Mouse (Mus musculus) liver, adult 2 months (tissue): Measurements from ENCODE around the gene Trpv4.

Experiments
- CTCF ChIP-seq: fragments of 200-500 bp; IDR thresholded peaks from 2 replicates; pipeline ENCODE4 v1.5.1; 2011; ENCODE audit warnings: low read depth, low read length, control low read depth
- POLR2A ChIP-seq: fragments of 200-500 bp; IDR thresholded peaks from 2 replicates; pipeline ENCODE4 v1.6.1; 2011; ENCODE audit warnings: low read length, control low read depth; ENCODE audit not compliant: insufficient read depth; ENCODE audit errors: extremely low read depth

DNA sequence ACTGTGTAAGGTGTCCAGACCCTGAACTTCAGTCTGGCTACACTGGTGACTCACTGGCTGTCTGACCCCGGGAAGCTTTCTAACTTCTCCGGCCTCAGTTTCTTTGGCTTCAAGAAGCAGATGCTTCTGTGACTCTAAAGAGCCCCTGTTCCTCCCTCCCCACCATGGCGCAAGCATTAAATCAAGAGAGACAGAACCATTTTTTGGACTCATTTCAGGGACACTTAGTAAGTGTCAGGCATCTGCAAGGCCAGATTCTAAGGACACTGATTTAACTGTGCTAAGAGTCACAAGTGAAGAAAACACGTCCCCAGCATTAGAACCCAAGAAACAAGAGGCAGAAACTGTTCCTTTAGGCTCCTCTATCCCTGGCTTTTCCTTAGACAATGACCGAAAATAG is 27.8 kb upstream of the Trpv4 start:
- TF ChIP-seq CTCF: no peak
- TF ChIP-seq POLR2A: no peak
